ENCODE assay signal across 8 mouse cellular contexts in genomic region chr5:8356885-8357651, GRCm38 (mm10). TPM values are rescaled to one million over a fixed set of nuclear protein-coding genes. Genes with fewer than 3 reads are reported as not detected.
DNase-seq lines count a peak whose midpoint lies in the region; ATAC-seq lines count a peak whose summit lies in the region.

No protein-coding gene starts in this region.

- no peaks in the 10 kb centered on the region for H3K4me1 ChIP-seq in forebrain, embryonic 16.5 days (replicated peaks; ENCODE audit: control insufficient read depth, insufficient read depth, low read length)
- H3K4me1 ChIP-seq in forebrain, embryonic 15.5 days, result peaks cover 7% of the 10 kb centered on the region

- H3K9ac ChIP-seq in forebrain, embryonic 16.5 days (replicated peaks; ENCODE audit: low read depth, low read length), result no peak overlapping the region
- H3K9ac ChIP-seq in forebrain, embryonic 15.5 days (replicated peaks), result no peak overlapping the region

- peak; percentile 39 for DNase-seq in brain, adult 2 months (ENCODE audit: low read depth, low spot score)
- peak; percentile 47 to 69 for DNase-seq in lung, postnatal 4 days
- no peak for DNase-seq in right cerebral cortex, adult 18-20 months
- DNase-seq in urinary bladder, postnatal 10 days (ENCODE audit: low spot score), result no peak
- no peak for DNase-seq in T-cell, adult 2 months (ENCODE audit: low spot score)

- H3K36me3 ChIP-seq in forebrain, embryonic 16.5 days (ENCODE audit: control insufficient read depth, insufficient read depth), result no peaks in the 10 kb centered on the region
- H3K36me3 ChIP-seq in forebrain, embryonic 15.5 days, result peaks cover 11% of the 10 kb centered on the region; the same call in 1 of the 2 replicates

- no peaks in the 10 kb centered on the region for H3K27me3 ChIP-seq in forebrain, embryonic 16.5 days (replicated peaks; ENCODE audit: control insufficient read depth, insufficient read depth, low read length)
- H3K27me3 ChIP-seq in forebrain, embryonic 15.5 days, result no peaks in the 10 kb centered on the region

- WGBS in forebrain, embryonic 16.5 days, result 57% methylated on average over 13 of the region's 13 CpGs
- 62% methylated on average over 13 of the region's 13 CpGs for WGBS in forebrain, embryonic 15.5 days

- H3K4me3 ChIP-seq in forebrain, embryonic 16.5 days (replicated peaks; ENCODE audit: low read length), result no peak overlapping the region
- H3K4me3 ChIP-seq in forebrain, embryonic 15.5 days, result no peak overlapping the region

- peaks cover 2% of the 10 kb centered on the region; the same call in 1 of the 2 replicates for H3K9me3 ChIP-seq in forebrain, embryonic 16.5 days (ENCODE audit: control insufficient read depth, low read length)
- H3K9me3 ChIP-seq in forebrain, embryonic 15.5 days, result no peaks in the 10 kb centered on the region

- H3K27ac ChIP-seq in forebrain, embryonic 16.5 days (ENCODE audit: low read length), result no peak overlapping the region
- H3K27ac ChIP-seq in forebrain, embryonic 15.5 days (replicated peaks), result no peak overlapping the region

- no peak overlapping the region for H3K4me2 ChIP-seq in forebrain, embryonic 16.5 days (ENCODE audit: low read length)
- no peak overlapping the region for H3K4me2 ChIP-seq in forebrain, embryonic 15.5 days (replicated peaks)

- peak; percentile 43 for ATAC-seq in forebrain, embryonic 16.5 days
- ATAC-seq in forebrain, embryonic 15.5 days (replicated peaks), result no peak
- peak; percentile 93 to 96 for ATAC-seq in hematopoietic stem cell, adult 5-6 weeks (replicated peaks in 1 of 2; ENCODE audit: insufficient read depth in 1 of 2, low FRiP score in 2 of 2, low TSS enrichment in 1 of 2, low read depth in 1 of 2, poor library complexity in 2 of 2, severe bottlenecking in 2 of 2)

RNA-seq across cellular contexts. Expression of gene Adam22, which starts 10.9 kb away (rescaled TPM):
- polyA plus RNA-seq in forebrain, embryonic 16.5 days (2015; fragmentation: Nextera tagmentation; extraction: Ambion mirVana), result 46.7 and 49.6 TPM in 2 replicates
- 38.0 and 41.4 TPM in 2 replicates for polyA plus RNA-seq in forebrain, embryonic 15.5 days (2015; fragmentation: Nextera tagmentation; extraction: Ambion mirVana)
- total RNA-seq in hematopoietic stem cell, adult 5-6 weeks (2017), result 10.6 and 15.7 TPM in 2 replicates

Comparison
In these comparisons a context has a peak if more than half of its experiments do, and no peak if none do; other contexts are left out.
1. DNase-seq: peak in brain, adult 2 months (single experiment) and lung, postnatal 4 days (2 of 2); none in right cerebral cortex, adult 18-20 months (single experiment), urinary bladder, postnatal 10 days (single experiment) and T-cell, adult 2 months (single experiment).